In the genomic region with DNA sequence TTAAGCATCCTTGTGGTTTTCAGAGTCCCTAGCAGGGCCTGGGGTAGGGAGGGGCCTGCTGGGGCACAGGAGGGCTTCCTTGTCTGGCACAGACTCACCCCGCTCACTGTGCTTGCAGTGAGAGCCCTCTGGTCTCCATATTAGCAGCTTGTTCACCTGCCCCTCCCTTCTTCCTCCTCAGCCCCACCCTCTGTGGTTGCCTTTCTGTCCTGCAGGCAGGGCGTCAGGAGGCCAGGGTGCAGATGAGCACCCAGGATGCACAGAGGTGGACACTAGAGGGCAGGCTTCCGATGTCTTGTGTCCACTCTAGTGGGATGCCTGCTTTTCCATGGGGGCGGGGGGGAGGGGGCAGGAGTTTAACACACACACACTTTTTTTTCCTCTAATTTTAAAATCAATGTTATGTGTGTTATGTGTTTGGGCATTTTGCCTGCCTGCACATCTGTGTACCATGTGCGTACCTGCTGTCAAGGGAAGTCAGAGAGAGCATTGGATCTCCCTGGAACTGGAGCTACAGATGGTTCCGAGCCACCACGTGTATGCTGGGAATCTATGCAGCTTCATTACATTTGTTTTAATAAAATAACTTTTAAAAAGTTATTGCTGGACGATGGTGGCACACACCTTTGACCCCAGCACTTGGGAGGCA, we compare ENCODE assay signal across 8 mouse cellular contexts. TPM values are rescaled to one million over a fixed set of nuclear protein-coding genes. Genes with fewer than 3 reads are reported as not detected.
A peak's percentile ranks its signal among the peaks of the same experiment; 100 is the strongest.
DNase-seq lines count a peak whose midpoint lies in the region; ATAC-seq and TF ChIP-seq lines count a peak whose summit lies in the region.

No protein-coding gene starts in this region.

- H3K27me3 ChIP-seq in kidney, adult 2 months (replicated peaks; ENCODE audit: control insufficient read depth, insufficient read depth, low read length): no peaks in the 10 kb centered on the region
- H3K27me3 ChIP-seq in embryonic facial prominence, embryonic 10.5 days (replicated peaks; ENCODE audit: low read depth, poor library complexity, severe bottlenecking): no peaks in the 10 kb centered on the region

- no peaks in the 10 kb centered on the region for H3K9me3 ChIP-seq in embryonic facial prominence, embryonic 10.5 days

- no peak overlapping the region for H3K4me3 ChIP-seq in kidney, adult 2 months (ENCODE audit: insufficient read depth, low read depth, low read length)
- no peak overlapping the region for H3K4me3 ChIP-seq in embryonic facial prominence, embryonic 10.5 days

- H3K27ac ChIP-seq in kidney, adult 2 months (ENCODE audit: insufficient read depth, low read depth, low read length): no peak overlapping the region
- H3K27ac ChIP-seq in embryonic facial prominence, embryonic 10.5 days (replicated peaks): peak overlapping the region; percentile 78

- 60% methylated on average over 8 of the region's 8 CpGs for WGBS in kidney, adult 2 months
- 43% methylated on average over 8 of the region's 8 CpGs for WGBS in embryonic facial prominence, embryonic 10.5 days

- TF ChIP-seq POLR2A in kidney, adult 2 months (IDR thresholded peaks at IDR 0.05; ENCODE audit: low read depth, low read length): no peak

- peak; percentile 37 for DNase-seq in kidney, adult 2 months
- DNase-seq in kidney, adult 18-20 months: no peak
- DNase-seq in NIH3T3 (ENCODE audit: low read depth): peak; percentile 73
- peak; percentile 52 for DNase-seq in embryonic facial prominence, embryonic 10.5 days (ENCODE audit: low spot score)
- peak; percentile 65 to 72 for DNase-seq in kidney, postnatal 4 days
- DNase-seq in right cerebral cortex, postnatal 36 days (ENCODE audit: low spot score in 2 of 2): no peak
- DNase-seq in layer of hippocampus, adult 11-12 months (ENCODE audit: low spot score): no peak

- no peaks in the 10 kb centered on the region for H3K4me1 ChIP-seq in kidney, adult 2 months (ENCODE audit: control insufficient read depth, insufficient read depth, low read length)
- peaks cover 24% of the 10 kb centered on the region for H3K4me1 ChIP-seq in embryonic facial prominence, embryonic 10.5 days

- H3K36me3 ChIP-seq in kidney, adult 2 months (ENCODE audit: control insufficient read depth, insufficient read depth, low read length): no peaks in the 10 kb centered on the region
- peaks cover 15% of the 10 kb centered on the region for H3K36me3 ChIP-seq in embryonic facial prominence, embryonic 10.5 days (replicated peaks)

- peak; percentile 58 for TF ChIP-seq CTCF in kidney, adult 2 months (conservative IDR thresholded peaks at IDR 0.05; ENCODE audit: insufficient read depth, insufficient read length, low read depth, low read length)

- ATAC-seq in megakaryocyte-erythroid progenitor cell, adult 5-6 weeks (replicated peaks; ENCODE audit: low FRiP score, low TSS enrichment, poor library complexity, severe bottlenecking): peak; percentile 81

RNA-seq across cellular contexts. Expression of a gene that starts 2.0 kb away (rescaled TPM):
- polyA plus RNA-seq in kidney, adult 2 months (2012; rRNA removed): 21.1 and 23.6 TPM in 2 replicates
- 17.1 and 17.3 TPM in 2 replicates for polyA plus RNA-seq in embryonic facial prominence, embryonic 10.5 days (2016; fragmentation: Nextera tagmentation; extraction: Ambion mirVana)
- total RNA-seq in megakaryocyte-erythroid progenitor cell, adult 5-6 weeks (2014; fragmentation: Nextera tagmentation): 13.8 and 19.1 TPM in 2 replicates
- 6.5 and 12.9 TPM in 2 replicates for total RNA-seq in megakaryocyte-erythroid progenitor cell, adult 5-6 weeks (2017)

RNA-seq across cellular contexts. Expression of a gene that starts 14.6 kb away (rescaled TPM):
- polyA plus RNA-seq in kidney, adult 2 months (2012; rRNA removed): 7.0 and 7.2 TPM in 2 replicates
- polyA plus RNA-seq in embryonic facial prominence, embryonic 10.5 days (2016; fragmentation: Nextera tagmentation; extraction: Ambion mirVana): 25.1 and 26.4 TPM in 2 replicates
- total RNA-seq in megakaryocyte-erythroid progenitor cell, adult 5-6 weeks (2014; fragmentation: Nextera tagmentation): 21.5 and 29.8 TPM in 2 replicates
- 22.3 and 22.7 TPM in 2 replicates for total RNA-seq in megakaryocyte-erythroid progenitor cell, adult 5-6 weeks (2017)

RNA-seq across cellular contexts. Expression of a gene that starts 20.0 kb away (rescaled TPM):
- 31.6 and 47.4 TPM in 2 replicates for polyA plus RNA-seq in kidney, adult 2 months (2012; rRNA removed)
- 20.5 and 24.7 TPM in 2 replicates for polyA plus RNA-seq in embryonic facial prominence, embryonic 10.5 days (2016; fragmentation: Nextera tagmentation; extraction: Ambion mirVana)
- 1.7 and 2.4 TPM in 2 replicates for total RNA-seq in megakaryocyte-erythroid progenitor cell, adult 5-6 weeks (2014; fragmentation: Nextera tagmentation)
- total RNA-seq in megakaryocyte-erythroid progenitor cell, adult 5-6 weeks (2017): 1.2 and 8.0 TPM in 2 replicates

RNA-seq across cellular contexts. Expression of a gene that starts 26.1 kb away (rescaled TPM):
- polyA plus RNA-seq in kidney, adult 2 months (2012; rRNA removed): not detected in 2 replicates
- 0.11 TPM in 2 replicates for polyA plus RNA-seq in embryonic facial prominence, embryonic 10.5 days (2016; fragmentation: Nextera tagmentation; extraction: Ambion mirVana)
- not detected in 2 replicates for total RNA-seq in megakaryocyte-erythroid progenitor cell, adult 5-6 weeks (2014; fragmentation: Nextera tagmentation)
- 0.75 TPM in 1 of 2 replicates, not detected in the other for total RNA-seq in megakaryocyte-erythroid progenitor cell, adult 5-6 weeks (2017)

RNA-seq across cellular contexts. Expression of a gene that starts 26.9 kb away (rescaled TPM):
- 0.14 TPM in 1 of 2 replicates, not detected in the other for polyA plus RNA-seq in kidney, adult 2 months (2012; rRNA removed)
- 2.0 and 2.1 TPM in 2 replicates for polyA plus RNA-seq in embryonic facial prominence, embryonic 10.5 days (2016; fragmentation: Nextera tagmentation; extraction: Ambion mirVana)
- not detected in 2 replicates for total RNA-seq in megakaryocyte-erythroid progenitor cell, adult 5-6 weeks (2014; fragmentation: Nextera tagmentation)
- 0.23 TPM in 1 of 2 replicates, not detected in the other for total RNA-seq in megakaryocyte-erythroid progenitor cell, adult 5-6 weeks (2017)

Comparison
In these comparisons a context has a peak if more than half of its experiments do, and no peak if none do; other contexts are left out.
1. DNase-seq: peak in kidney, adult 2 months (single experiment), NIH3T3 (single experiment), embryonic facial prominence, embryonic 10.5 days (single experiment) and kidney, postnatal 4 days (2 of 2); none in kidney, adult 18-20 months (single experiment), right cerebral cortex, postnatal 36 days (0 of 2) and layer of hippocampus, adult 11-12 months (single experiment).